Mouse (Mus musculus): ENCODE measurements around the gene Kcnk2. TPM values are rescaled to one million over a fixed set of nuclear protein-coding genes. Genes with fewer than 3 reads are reported as not detected.

Kcnk2 gene
- polyA plus RNA-seq, 1 experiment from 2014 or later: 18.1 TPM

GRCm38 (mm10) chr1:189409906-189410305, 7.8 kb upstream of the Kcnk2 start:
- Histone ChIP-seq H3K36me3 (ENCODE audit: control insufficient read depth, insufficient read depth, low read length) (no peaks in the 10 kb centered on the region), H3K27me3 (replicated peaks; ENCODE audit: control insufficient read depth, insufficient read depth, low read length) (no peaks in the 10 kb centered on the region), H3K4me1 (ENCODE audit: control insufficient read depth, insufficient read depth, low read depth, low read length) (no peaks in the 10 kb centered on the region), H3K4me3 (ENCODE audit: low read length) (no peak overlapping the region), H3K9ac (ENCODE audit: low read depth, low read length) (no peak overlapping the region), H3K9me3 (ENCODE audit: control insufficient read depth, low read length) (no peaks in the 10 kb centered on the region), H3K4me2 (ENCODE audit: low read length) (no peak overlapping the region), H3K27ac (ENCODE audit: low read depth, low read length) (no peak overlapping the region)
- ATAC-seq: no peak
- 96% methylated on average over 6 of the region's 6 CpGs for WGBS

- H3K9ac ChIP-seq (ENCODE audit: low read depth, low read length): no peak overlapping the region
- no peaks in the 10 kb centered on the region for H3K9me3 ChIP-seq (ENCODE audit: control insufficient read depth, low read length)
- no peak overlapping the region for H3K27ac ChIP-seq (ENCODE audit: low read depth, low read length)
- no peak overlapping the region for H3K4me2 ChIP-seq (ENCODE audit: low read length)
- no peak overlapping the region for H3K4me3 ChIP-seq (ENCODE audit: low read length)
- 80% methylated on average over 10 of the region's 10 CpGs for WGBS
- no peak for ATAC-seq
- H3K27me3 ChIP-seq (replicated peaks; ENCODE audit: control insufficient read depth, insufficient read depth, low read length): no peaks in the 10 kb centered on the region
- H3K4me1 ChIP-seq (ENCODE audit: control insufficient read depth, insufficient read depth, low read depth, low read length): no peaks in the 10 kb centered on the region
- H3K36me3 ChIP-seq (ENCODE audit: control insufficient read depth, insufficient read depth, low read length): no peaks in the 10 kb centered on the region
Measured at GRCm38 (mm10) chr1:189405221-189405620, 3.1 kb upstream of the Kcnk2 start.

- Histone ChIP-seq H3K36me3 (ENCODE audit: control insufficient read depth, insufficient read depth, low read length) (no peaks in the 10 kb centered on the region), H3K9me3 (ENCODE audit: control insufficient read depth, low read length) (no peaks in the 10 kb centered on the region), H3K4me1 (ENCODE audit: control insufficient read depth, insufficient read depth, low read depth, low read length) (no peaks in the 10 kb centered on the region), H3K9ac (ENCODE audit: low read depth, low read length) (no peak overlapping the region), H3K27me3 (replicated peaks; ENCODE audit: control insufficient read depth, insufficient read depth, low read length) (no peaks in the 10 kb centered on the region), H3K4me2 (ENCODE audit: low read length) (no peak overlapping the region), H3K27ac (ENCODE audit: low read depth, low read length) (no peak overlapping the region), H3K4me3 (ENCODE audit: low read length) (no peak overlapping the region)
- 89% methylated on average over 6 of the region's 6 CpGs for WGBS
- no peak for ATAC-seq
Measured at GRCm38 (mm10) chr1:189403546-189403945, 1.5 kb upstream of the Kcnk2 start.

- Histone ChIP-seq H3K9ac (ENCODE audit: low read depth, low read length) (no peak overlapping the region), H3K27me3 (replicated peaks; ENCODE audit: control insufficient read depth, insufficient read depth, low read length) (no peaks in the 10 kb centered on the region), H3K4me3 (ENCODE audit: low read length) (no peak overlapping the region), H3K4me1 (ENCODE audit: control insufficient read depth, insufficient read depth, low read depth, low read length) (no peaks in the 10 kb centered on the region), H3K27ac (ENCODE audit: low read depth, low read length) (no peak overlapping the region), H3K4me2 (ENCODE audit: low read length) (no peak overlapping the region), H3K36me3 (ENCODE audit: control insufficient read depth, insufficient read depth, low read length) (no peaks in the 10 kb centered on the region), H3K9me3 (ENCODE audit: control insufficient read depth, low read length) (no peaks in the 10 kb centered on the region)
- ATAC-seq: no peak
- 94% methylated on average over 4 of the region's 4 CpGs for WGBS
Measured at GRCm38 (mm10) chr1:189403139-189403538, 1.1 kb upstream of the Kcnk2 start.

GRCm38 (mm10) chr1:189386848-189387247, 15.2 kb downstream of the Kcnk2 start:
- Histone ChIP-seq H3K4me2 (ENCODE audit: low read length) (no peak overlapping the region), H3K4me3 (ENCODE audit: low read length) (no peak overlapping the region), H3K27ac (ENCODE audit: low read depth, low read length) (no peak overlapping the region), H3K9me3 (ENCODE audit: control insufficient read depth, low read length) (no peaks in the 10 kb centered on the region), H3K4me1 (ENCODE audit: control insufficient read depth, insufficient read depth, low read depth, low read length) (no peaks in the 10 kb centered on the region), H3K27me3 (replicated peaks; ENCODE audit: control insufficient read depth, insufficient read depth, low read length) (no peaks in the 10 kb centered on the region), H3K9ac (ENCODE audit: low read depth, low read length) (no peak overlapping the region), H3K36me3 (ENCODE audit: control insufficient read depth, insufficient read depth, low read length) (no peaks in the 10 kb centered on the region)
- no peak for ATAC-seq
- WGBS: 86% methylated on average over 10 of the region's 10 CpGs

- Histone ChIP-seq H3K9me3 (ENCODE audit: control insufficient read depth, low read length) (no peaks in the 10 kb centered on the region), H3K4me2 (ENCODE audit: low read length) (no peak overlapping the region), H3K9ac (ENCODE audit: low read depth, low read length) (no peak overlapping the region), H3K4me1 (ENCODE audit: control insufficient read depth, insufficient read depth, low read depth, low read length) (no peaks in the 10 kb centered on the region), H3K27ac (ENCODE audit: low read depth, low read length) (no peak overlapping the region), H3K36me3 (ENCODE audit: control insufficient read depth, insufficient read depth, low read length) (no peaks in the 10 kb centered on the region), H3K27me3 (replicated peaks; ENCODE audit: control insufficient read depth, insufficient read depth, low read length) (no peaks in the 10 kb centered on the region), H3K4me3 (ENCODE audit: low read length) (no peak overlapping the region)
- no peak for ATAC-seq
- WGBS: 97% methylated on average over 2 of the region's 2 CpGs
Measured at GRCm38 (mm10) chr1:189386141-189386540, 15.9 kb downstream of the Kcnk2 start.

GRCm38 (mm10) chr1:189367722-189368121, 34.4 kb downstream of the Kcnk2 start:
- Histone ChIP-seq H3K4me3 (ENCODE audit: low read length) (no peak overlapping the region), H3K36me3 (ENCODE audit: control insufficient read depth, insufficient read depth, low read length) (no peaks in the 10 kb centered on the region), H3K9me3 (ENCODE audit: control insufficient read depth, low read length) (no peaks in the 10 kb centered on the region), H3K27ac (ENCODE audit: low read depth, low read length) (no peak overlapping the region), H3K4me1 (ENCODE audit: control insufficient read depth, insufficient read depth, low read depth, low read length) (no peaks in the 10 kb centered on the region), H3K9ac (ENCODE audit: low read depth, low read length) (no peak overlapping the region), H3K27me3 (replicated peaks; ENCODE audit: control insufficient read depth, insufficient read depth, low read length) (no peaks in the 10 kb centered on the region), H3K4me2 (ENCODE audit: low read length) (no peak overlapping the region)
- 92% methylated on average over 4 of the region's 4 CpGs for WGBS
- ATAC-seq: no peak

GRCm38 (mm10) chr1:189364188-189364587, 37.9 kb downstream of the Kcnk2 start:
- no peak for ATAC-seq

GRCm38 (mm10) chr1:189362579-189362978, 39.5 kb downstream of the Kcnk2 start:
- Histone ChIP-seq H3K9me3 (ENCODE audit: control insufficient read depth, low read length) (no peaks in the 10 kb centered on the region), H3K4me3 (ENCODE audit: low read length) (no peak overlapping the region), H3K4me2 (ENCODE audit: low read length) (no peak overlapping the region), H3K36me3 (ENCODE audit: control insufficient read depth, insufficient read depth, low read length) (no peaks in the 10 kb centered on the region), H3K9ac (ENCODE audit: low read depth, low read length) (no peak overlapping the region), H3K27me3 (replicated peaks; ENCODE audit: control insufficient read depth, insufficient read depth, low read length) (no peaks in the 10 kb centered on the region), H3K4me1 (ENCODE audit: control insufficient read depth, insufficient read depth, low read depth, low read length) (no peaks in the 10 kb centered on the region), H3K27ac (ENCODE audit: low read depth, low read length) (no peak overlapping the region)
- WGBS: 65% methylated on average over 6 of the region's 6 CpGs
- ATAC-seq: no peak

More at GRCm38 (mm10) chr1:189364188-189364587, 37.9 kb downstream of the Kcnk2 start:
- no peaks in the 10 kb centered on the region for H3K4me1 ChIP-seq (ENCODE audit: control insufficient read depth, insufficient read depth, low read depth, low read length)
- H3K4me2 ChIP-seq (ENCODE audit: low read length): no peak overlapping the region
- H3K9me3 ChIP-seq (ENCODE audit: control insufficient read depth, low read length): no peaks in the 10 kb centered on the region
- H3K4me3 ChIP-seq (ENCODE audit: low read length): no peak overlapping the region
- no peak overlapping the region for H3K9ac ChIP-seq (ENCODE audit: low read depth, low read length)
- no peaks in the 10 kb centered on the region for H3K36me3 ChIP-seq (ENCODE audit: control insufficient read depth, insufficient read depth, low read length)
- H3K27ac ChIP-seq (ENCODE audit: low read depth, low read length): no peak overlapping the region
- H3K27me3 ChIP-seq (replicated peaks; ENCODE audit: control insufficient read depth, insufficient read depth, low read length): no peaks in the 10 kb centered on the region
- WGBS: 78% methylated on average over 5 of the region's 5 CpGs

GRCm38 (mm10) chr1:189359699-189360098, 42.4 kb downstream of the Kcnk2 start:
- Histone ChIP-seq H3K4me3 (ENCODE audit: low read length) (no peak overlapping the region), H3K9me3 (ENCODE audit: control insufficient read depth, low read length) (no peaks in the 10 kb centered on the region), H3K27me3 (replicated peaks; ENCODE audit: control insufficient read depth, insufficient read depth, low read length) (no peaks in the 10 kb centered on the region), H3K9ac (ENCODE audit: low read depth, low read length) (no peak overlapping the region), H3K36me3 (ENCODE audit: control insufficient read depth, insufficient read depth, low read length) (no peaks in the 10 kb centered on the region), H3K4me2 (ENCODE audit: low read length) (no peak overlapping the region), H3K27ac (ENCODE audit: low read depth, low read length) (no peak overlapping the region), H3K4me1 (ENCODE audit: control insufficient read depth, insufficient read depth, low read depth, low read length) (no peaks in the 10 kb centered on the region)
- ATAC-seq: no peak
- 88% methylated on average over 4 of the region's 4 CpGs for WGBS
